Mouse (Mus musculus) heart, embryonic 14.5 days (tissue): ENCODE results near the gene Ncaph. TPM values are rescaled to one million over a fixed set of nuclear protein-coding genes. Genes with fewer than 3 reads are reported as not detected.
A peak's percentile ranks its signal among the peaks of the same experiment; 100 is the strongest.
"Not testable (repeated sequence)": the region's sequence is repeated elsewhere in the genome, so short reads cannot be mapped to it uniquely, and the experiment has no call there.

Experiments
- ATAC-seq: fragments of 200-750 bp; cut with Nextera tagmentation; 2 replicates; pipeline ENCODE4 v1.8.0; 2017; ENCODE audit warnings: low read depth, moderate TSS enrichment; ENCODE audit not compliant: insufficient number of reproducible peaks, insufficient read depth, low FRiP score
- H3K27ac ChIP-seq, 2 experiments: fragments of 200-500 bp in 1 of 2; fragments of 300-500 bp in 1 of 2; sonication (generic) in 1 of 2; replicated peaks in 1 of 2; 2 replicates each; pipeline ENCODE4 v1.5.1; 2012 to 2014; ENCODE audit warnings: low read depth in 2 of 2, low read length in 2 of 2, control low read depth in 1 of 2, mild to moderate bottlenecking in 1 of 2, mixed read lengths in 1 of 2; ENCODE audit not compliant: control insufficient read depth in 1 of 2, insufficient read depth in 1 of 2
- H3K27me3 ChIP-seq: fragments of 300-500 bp; sonication (generic); 2 replicates; pipeline ENCODE4 v1.6.1; 2014; ENCODE audit warnings: mild to moderate bottlenecking, low read length, control low read depth; ENCODE audit not compliant: control insufficient read depth, insufficient read depth
- H3K36me3 ChIP-seq: fragments of 300-500 bp; sonication (generic); 2 replicates; pipeline ENCODE4 v1.6.1; 2014; ENCODE audit warnings: mild to moderate bottlenecking, control low read depth, low read length, mixed read lengths; ENCODE audit not compliant: control insufficient read depth, insufficient read depth
- H3K4me1 ChIP-seq, 2 experiments: fragments of 200-500 bp in 1 of 2; fragments of 300-500 bp in 1 of 2; sonication (generic) in 1 of 2; 2 replicates each; pipeline ENCODE4 v1.6.1; 2012 to 2014; ENCODE audit warnings: low read length in 2 of 2, control low read depth in 1 of 2, mixed read lengths in 1 of 2; ENCODE audit not compliant: control insufficient read depth in 2 of 2, insufficient read depth in 2 of 2
- H3K4me2 ChIP-seq: fragments of 300-500 bp; sonication (generic); 2 replicates; pipeline ENCODE4 v1.6.1; 2014; ENCODE audit warnings: mild to moderate bottlenecking, low read length
- H3K4me3 ChIP-seq, 2 experiments: fragments of 200-500 bp in 1 of 2; fragments of 300-500 bp in 1 of 2; sonication (generic) in 1 of 2; 2 replicates each; pipeline ENCODE4 v1.5.1; 2012 to 2014; ENCODE audit warnings: low read length in 2 of 2, mild to moderate bottlenecking in 2 of 2, control low read depth in 1 of 2, low read depth in 1 of 2, moderate library complexity in 1 of 2; ENCODE audit not compliant: control insufficient read depth in 1 of 2, insufficient read depth in 1 of 2
- H3K9ac ChIP-seq: fragments of 300-500 bp; sonication (generic); 2 replicates; pipeline ENCODE4 v1.6.1; 2014; ENCODE audit warnings: mild to moderate bottlenecking, low read length
- H3K9me3 ChIP-seq: fragments of 300-500 bp; sonication (generic); 2 replicates; pipeline ENCODE4 v1.6.1; 2016; ENCODE audit warnings: low read length, control low read depth; ENCODE audit not compliant: control insufficient read depth
- WGBS: fragments of 180-500 bp; shearing (Covaris S2); extraction: QIAGEN DNeasy Blood & Tissue Kit; methylation state at CpG from one replicate; pipeline ENCODE4 v1.1.7; 2014; 5-methylcytosine and 5-hydroxymethylcytosine counted together
- polyA plus RNA-seq: library from polyadenylated mRNA; unstranded; fragments of >200 nt; fragmentation: Nextera tagmentation; extraction: Ambion mirVana; gene quantifications from 2 replicates; pipeline ENCODE4 v1.2.1, GENCODE M21; 2014

Ncaph gene
- polyA plus RNA-seq, 1 experiment from 2014 or later, result 46.9 TPM

DNA sequence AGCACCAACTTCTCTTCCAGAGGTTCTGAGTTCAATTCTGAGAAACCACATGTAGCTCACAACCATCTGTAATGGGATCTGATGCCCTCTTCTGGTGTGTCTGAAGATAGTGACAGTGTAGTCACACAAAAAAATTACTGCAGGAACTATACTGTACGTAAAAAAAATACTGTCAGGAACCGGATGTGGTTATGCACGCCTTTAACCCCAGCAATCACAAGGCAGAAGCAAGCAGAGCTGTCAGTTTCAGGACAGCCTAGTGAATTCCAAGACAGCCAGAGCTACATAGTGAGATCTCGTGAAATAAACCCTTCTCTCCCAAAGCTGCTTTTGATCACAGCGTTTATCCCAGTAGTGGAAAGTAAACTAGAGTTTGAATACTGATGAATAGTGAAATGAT, 47.5 kb downstream of the Ncaph start:
- Histone ChIP-seq H3K9me3 (no peaks in the 10 kb centered on the region), H3K9ac (no peak overlapping the region), H3K36me3 (peaks cover 13% of the 10 kb centered on the region), H3K27me3 (no peaks in the 10 kb centered on the region), H3K4me2 (no peak overlapping the region), H3K4me1 (no peaks in the 10 kb centered on the region), H3K27ac (no peak overlapping the region), H3K4me3 (no peak overlapping the region)
- no peak for ATAC-seq
- WGBS, result 78% methylated on average over 5 of the region's 5 CpGs

DNA sequence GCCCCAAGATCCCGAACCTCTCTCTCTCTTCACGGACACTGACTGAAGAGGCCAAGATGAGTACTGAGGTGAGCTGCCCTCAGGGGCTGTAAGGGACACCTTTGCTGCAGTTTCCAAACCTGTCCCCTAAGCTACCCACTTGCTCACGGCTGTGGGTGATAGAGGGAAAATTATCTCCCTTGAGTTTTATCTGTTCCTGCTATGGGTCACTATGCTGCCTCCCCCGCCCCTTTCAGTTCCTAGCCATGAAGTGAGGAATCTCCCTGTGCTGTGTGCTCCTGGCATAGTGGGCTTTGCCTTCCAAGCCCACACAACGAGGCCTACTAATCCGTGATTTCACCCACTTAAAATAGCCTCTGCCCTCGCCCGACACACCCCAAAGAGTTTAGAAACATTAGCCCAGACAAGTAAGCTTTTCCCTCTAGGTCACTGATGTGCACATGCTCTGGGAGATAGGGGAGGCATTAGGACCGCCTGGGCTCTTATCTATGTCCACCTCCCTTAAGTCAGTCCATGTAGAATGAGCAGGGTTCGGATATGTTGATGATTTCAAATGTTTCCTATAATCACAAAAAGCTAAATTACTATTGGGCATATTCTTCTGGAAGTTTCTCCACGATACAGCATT, 53.0 kb downstream of the Ncaph start:
- H3K27ac ChIP-seq, result no peak overlapping the region
- no peak for ATAC-seq
- H3K36me3 ChIP-seq, result peaks cover 7% of the 10 kb centered on the region; the same call in 1 of the 2 replicates
- H3K4me2 ChIP-seq, result no peak overlapping the region
- H3K4me3 ChIP-seq, result no peak overlapping the region
- H3K4me1 ChIP-seq, result no peaks in the 10 kb centered on the region
- no peak overlapping the region for H3K9ac ChIP-seq
- no peaks in the 10 kb centered on the region for H3K27me3 ChIP-seq
- 72% methylated on average over 11 of the region's 11 CpGs for WGBS
- no peaks in the 10 kb centered on the region for H3K9me3 ChIP-seq

- Histone ChIP-seq H3K9me3 (no peaks in the 10 kb centered on the region), H3K4me3 (no peak overlapping the region), H3K4me2 (no peak overlapping the region), H3K27ac (no peak overlapping the region), H3K36me3 (peaks cover 7% of the 10 kb centered on the region; the same call in 1 of the 2 replicates), H3K4me1 (no peaks in the 10 kb centered on the region), H3K27me3 (no peaks in the 10 kb centered on the region), H3K9ac (no peak overlapping the region)
- WGBS, result 91% methylated on average over 11 of the region's 11 CpGs
- no peak for ATAC-seq
Measured at GRCm38 (mm10) chr2:127079881-127080590, 53.7 kb downstream of the Ncaph start.

- not testable (repeated sequence) for H3K27me3 ChIP-seq, H3K36me3 ChIP-seq, H3K27ac ChIP-seq, ATAC-seq, H3K9ac ChIP-seq, H3K9me3 ChIP-seq, H3K4me3 ChIP-seq, H3K4me1 ChIP-seq, H3K4me2 ChIP-seq
- WGBS, result 61% methylated on average over 2 of the region's 2 CpGs
Measured at GRCm38 (mm10) chr2:127079066-127079465, 54.7 kb downstream of the Ncaph start.

GRCm38 (mm10) chr2:127077611-127078010, 56.1 kb downstream of the Ncaph start:
- no peak for ATAC-seq
- 65% methylated on average over 9 of the region's 9 CpGs for WGBS
- H3K4me2 ChIP-seq, result no peak overlapping the region

DNA sequence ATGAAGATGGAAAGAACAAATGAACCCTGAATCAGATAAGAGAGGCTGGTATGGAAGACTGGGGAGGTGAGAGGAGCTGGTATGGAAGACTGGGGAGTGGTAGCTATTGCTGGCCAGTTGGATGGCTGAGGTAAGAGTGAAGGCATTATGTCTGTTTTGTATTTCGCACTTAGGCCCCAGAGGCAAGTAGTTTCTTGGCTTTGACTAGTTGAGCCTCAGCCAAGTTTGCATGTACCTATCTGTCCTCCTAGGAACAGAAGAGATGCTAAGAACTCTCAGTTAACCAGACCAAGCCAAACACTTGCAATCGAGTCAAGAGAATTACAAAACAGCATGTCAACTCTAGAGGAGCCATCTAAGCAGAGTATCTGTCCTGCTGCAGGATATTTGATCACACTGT, 59.6 kb downstream of the Ncaph start:
- 94% methylated on average over 2 of the region's 2 CpGs for WGBS
- H3K27me3 ChIP-seq, result no peaks in the 10 kb centered on the region
- H3K4me1 ChIP-seq, result peaks cover 0 to 4% of the 10 kb centered on the region in 2 experiments; a peak in 1 of 4 replicates
- H3K4me3 ChIP-seq, result no peak overlapping the region
- no peaks in the 10 kb centered on the region for H3K9me3 ChIP-seq
- no peak overlapping the region for H3K27ac ChIP-seq
- H3K9ac ChIP-seq, result no peak overlapping the region
- no peaks in the 10 kb centered on the region for H3K36me3 ChIP-seq
- ATAC-seq, result no peak
- no peak overlapping the region for H3K4me2 ChIP-seq

More at GRCm38 (mm10) chr2:127077611-127078010, 56.1 kb downstream of the Ncaph start:
- peaks cover 7% of the 10 kb centered on the region; the same call in 1 of the 2 replicates for H3K36me3 ChIP-seq
- H3K4me1 ChIP-seq, result no peaks in the 10 kb centered on the region
- no peak overlapping the region for H3K9ac ChIP-seq
- H3K27ac ChIP-seq, result no peak overlapping the region
- H3K9me3 ChIP-seq, result no peaks in the 10 kb centered on the region
- no peak overlapping the region for H3K4me3 ChIP-seq
- H3K27me3 ChIP-seq, result no peaks in the 10 kb centered on the region

DNA sequence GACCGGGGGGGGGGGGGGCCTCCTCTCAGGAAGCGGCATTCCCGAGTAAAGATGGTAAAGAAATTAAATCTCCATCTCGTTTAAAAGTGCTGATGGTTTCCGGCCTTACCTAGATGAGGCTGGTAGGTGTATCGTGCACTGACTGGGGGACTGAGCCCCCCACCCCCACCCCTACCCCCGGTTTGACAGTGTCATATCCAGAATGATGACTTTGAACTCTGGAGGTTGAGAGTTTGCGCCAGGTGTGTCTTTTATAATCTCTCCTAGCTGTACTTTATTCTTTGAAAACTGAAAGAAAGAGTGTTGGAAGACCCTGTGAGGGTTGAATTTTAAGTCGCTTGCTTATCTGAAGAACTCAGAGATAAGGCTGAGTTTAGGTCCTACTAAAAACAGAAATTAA, 62.9 kb downstream of the Ncaph start:
- Histone ChIP-seq H3K27me3 (no peaks in the 10 kb centered on the region), H3K9ac (peak overlapping the region; percentile 79), H3K36me3 (peaks cover 12% of the 10 kb centered on the region), H3K9me3 (no peaks in the 10 kb centered on the region), H3K4me3 (peak overlapping the region; percentile 61 to 62), H3K27ac (peak overlapping the region; percentile 4 to 55; a peak in 2 of 4 replicates), H3K4me1 (peaks cover 0 to 4% of the 10 kb centered on the region in 2 experiments; a peak in 1 of 4 replicates), H3K4me2 (peak overlapping the region; percentile 75)
- 4% methylated on average over 9 of the region's 9 CpGs for WGBS
- ATAC-seq, result peak; percentile 38; the same call in 1 of the 2 replicates
